Mouse (Mus musculus): ENCODE measurements around the gene Larp1. TPM values are rescaled to one million over a fixed set of nuclear protein-coding genes. Genes with fewer than 3 reads are reported as not detected.
"Not testable (repeated sequence)": the region's sequence is repeated elsewhere in the genome, so short reads cannot be mapped to it uniquely, and the experiment has no call there.

Larp1 gene
- polyA plus RNA-seq, 1 experiment: not detected

DNA sequence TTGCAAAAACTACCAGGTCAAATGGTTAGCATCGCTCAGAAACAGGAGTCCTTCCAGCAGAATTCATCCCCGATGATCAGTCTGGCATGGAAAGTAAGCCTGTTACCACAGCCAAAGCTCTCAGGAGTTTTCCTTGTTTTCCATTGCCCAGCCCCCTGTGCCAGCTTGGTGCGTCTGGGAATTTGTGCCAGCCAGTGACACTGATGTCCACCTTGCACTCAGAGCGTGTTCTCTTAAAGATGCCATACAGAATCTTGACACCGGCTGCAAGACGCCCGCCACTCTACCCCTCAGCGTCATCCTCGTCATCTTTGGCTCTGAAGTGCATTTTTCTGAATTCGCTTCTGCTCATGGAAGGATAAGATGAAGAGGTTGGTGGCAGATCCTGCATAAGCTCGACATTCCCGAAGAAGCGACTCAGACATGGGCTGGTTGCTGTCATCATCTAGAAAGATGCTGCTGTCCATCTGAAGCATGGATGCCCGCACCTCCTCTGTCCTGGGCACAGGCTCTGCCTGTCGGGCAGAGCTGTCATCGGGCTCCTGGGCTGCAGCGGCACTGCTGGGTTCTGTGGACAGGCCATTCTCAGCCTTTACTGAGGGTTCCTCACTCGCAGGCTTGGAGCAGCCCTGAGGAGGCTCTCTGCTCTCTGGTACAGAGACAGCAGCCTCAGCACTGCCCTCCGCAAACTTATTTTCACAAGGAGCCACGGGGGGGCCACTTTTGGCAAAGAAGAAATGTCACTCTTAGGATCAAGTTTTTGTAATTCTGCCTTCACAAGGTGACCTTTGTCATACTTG, 88.2 kb downstream of the Larp1 start:
- peak overlapping the region; percentile 30; the same call in 1 of the 2 replicates for H3K4me3 ChIP-seq (ENCODE audit: insufficient read depth, low read depth, low read length)
- H3K27ac ChIP-seq (ENCODE audit: insufficient read depth, low read depth, low read length): no peak overlapping the region
- peaks cover 8% of the 10 kb centered on the region for H3K4me1 ChIP-seq (ENCODE audit: control insufficient read depth, insufficient read depth, low read length)
- 40% methylated on average over 20 of the region's 20 CpGs for WGBS
- no peak for TF ChIP-seq POLR2A (IDR thresholded peaks at IDR 0.05; ENCODE audit: insufficient read depth, low read depth, low read length)
- no peak for TF ChIP-seq CTCF (IDR thresholded peaks at IDR 0.05; ENCODE audit: insufficient read depth, low read depth, low read length)

DNA sequence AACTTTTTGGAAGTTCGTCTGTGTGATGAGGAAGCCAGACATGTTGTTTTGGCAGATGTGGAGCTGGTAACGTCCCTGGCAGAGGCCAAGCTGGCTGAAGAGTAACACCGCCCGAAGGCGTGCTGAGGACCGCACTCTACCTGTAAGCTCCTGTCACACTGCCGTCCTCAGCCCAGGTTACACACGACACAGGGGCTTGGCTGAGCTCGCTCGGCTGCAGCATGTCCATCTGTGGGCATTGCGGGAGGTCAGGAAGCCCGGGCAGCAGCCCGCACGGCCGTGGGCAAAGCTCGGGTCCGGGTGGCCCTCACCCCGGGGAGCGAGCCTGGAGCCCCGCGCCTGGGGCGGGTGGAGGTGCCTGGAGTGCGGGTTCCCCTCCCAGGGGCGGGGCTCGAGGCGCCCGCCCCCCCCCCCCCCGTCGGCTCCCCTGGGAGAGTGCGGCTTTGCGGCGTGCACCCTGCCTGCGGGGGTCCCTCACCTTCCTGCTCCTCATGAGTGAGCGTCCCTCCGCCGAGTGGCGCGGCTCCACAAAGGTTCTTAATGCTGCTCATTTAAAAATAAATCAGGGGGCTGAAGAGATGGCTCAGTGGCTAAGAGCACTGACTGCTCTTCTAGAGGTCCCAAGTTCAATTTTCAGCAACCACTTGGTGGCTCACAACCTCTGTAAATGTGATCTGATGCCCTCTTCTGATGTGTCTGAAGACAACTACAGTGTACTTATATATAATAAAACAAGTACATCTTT, 88.9 kb downstream of the Larp1 start:
- H3K4me1 ChIP-seq (ENCODE audit: control insufficient read depth, insufficient read depth, low read length): peaks cover 7% of the 10 kb centered on the region
- TF ChIP-seq CTCF (IDR thresholded peaks at IDR 0.05; ENCODE audit: insufficient read depth, low read depth, low read length) (no peak), POLR2A (IDR thresholded peaks at IDR 0.05; ENCODE audit: insufficient read depth, low read depth, low read length) (no peak)
- H3K27ac ChIP-seq (ENCODE audit: insufficient read depth, low read depth, low read length): no peak overlapping the region
- peak overlapping the region; percentile 30 for H3K4me3 ChIP-seq (ENCODE audit: insufficient read depth, low read depth, low read length)
- 4% methylated on average over 31 of the region's 38 CpGs for WGBS

DNA sequence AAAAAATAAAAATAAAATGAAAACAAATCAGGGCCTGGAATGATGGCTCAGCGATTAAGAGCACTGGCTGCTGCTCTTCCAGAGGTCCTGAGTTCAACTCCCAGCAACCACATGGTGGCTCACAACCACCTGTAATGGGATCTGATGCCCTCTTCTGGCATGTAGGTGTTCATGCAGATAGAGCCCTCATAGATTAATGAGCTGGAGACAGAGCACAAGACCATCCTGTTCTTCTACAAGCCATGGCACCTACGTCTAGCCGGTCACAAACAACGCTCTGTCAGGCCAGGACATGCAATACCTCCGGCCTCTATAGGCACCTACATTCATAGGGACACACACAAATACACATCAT, 89.5 kb downstream of the Larp1 start:
- WGBS: 75% methylated on average over 5 of the region's 5 CpGs
- not testable (repeated sequence) for H3K27ac ChIP-seq (ENCODE audit: insufficient read depth, low read depth, low read length); H3K4me1 ChIP-seq (ENCODE audit: control insufficient read depth, insufficient read depth, low read length); H3K4me3 ChIP-seq (ENCODE audit: insufficient read depth, low read depth, low read length)

DNA sequence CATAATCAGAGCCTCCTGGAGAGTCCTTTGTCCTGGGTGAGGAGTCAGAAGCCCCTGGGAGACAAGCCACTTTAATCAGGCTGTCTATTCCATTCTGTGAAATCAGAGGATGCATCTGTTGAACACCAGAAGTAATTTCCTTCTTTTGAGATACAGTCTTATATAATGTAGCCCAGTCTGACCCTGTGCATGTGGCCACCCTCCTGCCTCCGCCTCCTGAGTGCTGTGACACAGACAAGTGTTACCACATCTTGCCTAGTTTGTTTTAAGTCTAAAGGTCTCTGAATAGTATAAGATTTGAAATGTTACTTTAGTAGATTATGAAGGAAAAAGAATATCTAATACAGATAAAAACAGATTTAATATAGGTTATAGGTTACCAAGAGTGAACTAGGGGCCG, 91.1 kb downstream of the Larp1 start:
- Histone ChIP-seq H3K4me1 (ENCODE audit: control insufficient read depth, insufficient read depth, low read length) (peaks cover 12% of the 10 kb centered on the region), H3K27ac (ENCODE audit: insufficient read depth, low read depth, low read length) (no peak overlapping the region), H3K4me3 (ENCODE audit: insufficient read depth, low read depth, low read length) (no peak overlapping the region)
- TF ChIP-seq POLR2A (IDR thresholded peaks at IDR 0.05; ENCODE audit: insufficient read depth, low read depth, low read length) (no peak), CTCF (IDR thresholded peaks at IDR 0.05; ENCODE audit: insufficient read depth, low read depth, low read length) (no peak)
- 86% methylated on average over 2 of the region's 2 CpGs for WGBS

DNA sequence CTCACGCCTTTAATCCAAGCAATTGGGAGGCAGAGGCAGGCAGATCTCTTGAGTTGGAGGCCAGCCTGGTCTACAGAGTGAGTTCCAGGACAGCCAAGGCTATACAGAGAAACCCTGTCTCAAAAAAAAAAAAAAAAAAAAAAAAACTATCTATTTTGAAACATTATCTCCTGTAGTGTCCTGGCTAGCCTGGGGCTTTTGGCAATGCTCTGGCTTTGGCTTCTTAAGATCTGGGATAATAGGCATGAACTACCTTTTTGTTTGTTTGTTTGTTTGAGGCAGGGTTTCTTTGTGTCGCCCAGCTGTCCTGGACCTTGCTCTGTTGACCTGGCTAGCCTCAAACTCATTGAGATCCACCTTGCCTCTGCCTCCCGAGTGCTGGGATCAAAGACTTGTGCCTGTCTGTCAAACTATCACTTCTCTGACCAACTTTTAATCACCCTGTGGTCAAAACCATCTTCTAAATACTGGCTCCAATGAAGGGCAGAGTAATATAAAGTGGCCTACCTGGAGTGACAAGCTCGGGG, 92.4 kb downstream of the Larp1 start:
- TF ChIP-seq CTCF (IDR thresholded peaks at IDR 0.05; ENCODE audit: insufficient read depth, low read depth, low read length): no peak
- TF ChIP-seq POLR2A (IDR thresholded peaks at IDR 0.05; ENCODE audit: insufficient read depth, low read depth, low read length): no peak
- WGBS: 88% methylated on average over 4 of the region's 4 CpGs
- Histone ChIP-seq H3K4me1 (ENCODE audit: control insufficient read depth, insufficient read depth, low read length) (peaks cover 15% of the 10 kb centered on the region), H3K27ac (ENCODE audit: insufficient read depth, low read depth, low read length) (no peak overlapping the region), H3K4me3 (ENCODE audit: insufficient read depth, low read depth, low read length) (no peak overlapping the region)

DNA sequence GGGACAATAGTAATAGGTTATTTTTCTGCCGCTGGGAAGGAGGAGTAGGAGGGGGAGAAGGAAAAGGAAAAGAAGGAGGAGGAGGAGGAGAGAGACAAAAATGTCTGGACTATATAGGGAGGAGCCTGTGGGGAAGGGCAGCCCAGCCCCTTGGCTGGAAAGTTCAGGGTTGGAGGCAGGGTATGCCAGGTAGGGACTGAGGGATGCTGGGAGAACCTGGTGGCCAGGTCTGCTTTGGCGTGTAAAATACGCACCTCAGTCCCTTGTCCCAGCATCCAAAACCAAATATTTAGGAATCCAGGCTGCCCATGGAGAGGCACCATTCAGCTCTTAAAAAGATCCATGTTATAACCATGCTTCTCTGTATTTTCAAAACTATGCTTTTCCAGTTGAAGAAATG, 93.3 kb downstream of the Larp1 start:
- Histone ChIP-seq H3K27ac (ENCODE audit: insufficient read depth, low read depth, low read length) (peak overlapping the region; percentile 18; the same call in 1 of the 2 replicates), H3K4me1 (ENCODE audit: control insufficient read depth, insufficient read depth, low read length) (peaks cover 15% of the 10 kb centered on the region), H3K4me3 (ENCODE audit: insufficient read depth, low read depth, low read length) (no peak overlapping the region)
- TF ChIP-seq POLR2A (IDR thresholded peaks at IDR 0.05; ENCODE audit: insufficient read depth, low read depth, low read length): no peak
- TF ChIP-seq CTCF (IDR thresholded peaks at IDR 0.05; ENCODE audit: insufficient read depth, low read depth, low read length): no peak
- WGBS: 85% methylated on average over 3 of the region's 3 CpGs

DNA sequence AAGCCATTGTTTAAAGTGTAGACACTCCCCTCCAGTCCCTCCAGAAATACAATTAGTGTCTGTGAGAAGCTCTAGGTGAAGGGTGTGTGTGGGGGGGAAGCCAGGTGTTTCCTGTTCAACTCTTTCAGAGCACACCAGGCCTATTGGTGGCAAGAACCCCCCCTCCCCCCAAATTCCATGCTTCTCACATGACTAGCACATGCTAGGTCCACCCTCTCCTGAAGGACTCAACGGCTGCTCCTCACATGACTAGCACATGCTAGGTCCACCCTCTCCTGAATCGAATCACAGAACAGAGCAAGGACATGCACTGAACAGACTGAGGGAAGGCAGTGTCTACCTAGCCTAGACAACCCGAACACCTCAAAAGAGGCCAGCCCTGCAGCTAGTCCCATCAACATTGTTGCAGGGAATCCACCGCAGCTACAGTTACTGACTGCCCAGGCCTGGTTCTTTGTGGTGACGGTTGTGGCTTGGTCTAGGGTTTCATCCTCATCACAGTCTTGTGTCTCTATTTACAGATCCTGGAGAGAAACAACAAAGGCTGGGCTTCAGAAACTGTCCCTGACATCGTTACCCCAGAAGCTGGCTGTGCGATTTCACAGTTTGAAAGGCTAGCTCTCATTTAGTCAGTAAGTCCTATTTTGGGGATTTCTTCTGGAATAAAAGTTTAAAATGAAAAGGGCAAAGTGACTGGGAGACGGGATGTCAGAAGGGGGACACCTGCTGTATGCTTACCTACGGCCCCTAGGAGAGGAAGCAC, 93.9 kb downstream of the Larp1 start:
- Histone ChIP-seq H3K27ac (ENCODE audit: insufficient read depth, low read depth, low read length) (no peak overlapping the region; the same call in 1 of the 2 replicates), H3K4me1 (ENCODE audit: control insufficient read depth, insufficient read depth, low read length) (peaks cover 12% of the 10 kb centered on the region), H3K4me3 (ENCODE audit: insufficient read depth, low read depth, low read length) (peak overlapping the region; percentile 96)
- WGBS: 82% methylated on average over 9 of the region's 9 CpGs
- no peak for TF ChIP-seq POLR2A (IDR thresholded peaks at IDR 0.05; ENCODE audit: insufficient read depth, low read depth, low read length)
- TF ChIP-seq CTCF (IDR thresholded peaks at IDR 0.05; ENCODE audit: insufficient read depth, low read depth, low read length): no peak

DNA sequence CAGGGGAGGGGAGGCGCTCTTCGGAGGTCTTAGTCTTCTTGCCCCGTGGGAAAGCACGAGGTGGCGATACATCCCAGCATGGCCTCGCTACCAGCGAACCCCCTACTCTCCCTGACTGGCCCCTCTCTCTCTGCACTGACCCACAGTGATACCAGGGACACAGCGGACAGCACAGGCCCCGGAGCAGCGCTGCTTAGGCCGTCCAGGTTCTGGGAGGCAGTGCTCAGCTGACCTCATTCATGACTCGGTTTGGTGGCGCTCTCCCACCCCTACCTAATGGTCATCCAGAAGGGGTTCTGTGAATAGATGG, 94.4 kb downstream of the Larp1 start:
- peaks cover 12% of the 10 kb centered on the region for H3K4me1 ChIP-seq (ENCODE audit: control insufficient read depth, insufficient read depth, low read length)
- H3K27ac ChIP-seq (ENCODE audit: insufficient read depth, low read depth, low read length): peak overlapping the region; percentile 66
- TF ChIP-seq POLR2A (IDR thresholded peaks at IDR 0.05; ENCODE audit: insufficient read depth, low read depth, low read length) (no peak), CTCF (IDR thresholded peaks at IDR 0.05; ENCODE audit: insufficient read depth, low read depth, low read length) (no peak)
- 57% methylated on average over 13 of the region's 13 CpGs for WGBS
- peak overlapping the region; percentile 96 for H3K4me3 ChIP-seq (ENCODE audit: insufficient read depth, low read depth, low read length)
